Mouse (Mus musculus): ENCODE data around the gene Nup54.

DNA sequence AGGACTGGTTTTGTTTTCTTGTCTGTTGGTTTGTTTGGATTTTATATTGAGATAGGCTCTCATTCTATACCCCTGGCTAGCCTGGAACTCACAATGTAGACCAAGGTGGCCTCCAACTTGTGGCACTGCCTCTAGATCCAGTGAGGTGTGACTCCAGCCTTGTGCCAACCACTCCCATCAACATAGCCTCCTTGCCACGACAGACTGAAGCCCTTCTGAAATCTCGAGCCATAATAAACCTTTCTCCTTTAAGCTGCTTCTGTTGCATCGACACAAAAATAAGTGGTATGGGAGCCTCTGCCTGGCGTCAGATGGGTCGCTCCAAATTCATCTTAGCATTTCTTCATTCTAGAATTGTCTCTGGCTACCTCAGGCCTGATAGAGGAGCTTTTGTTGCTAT lies 11.7 kb upstream of the Nup54 start:
- no peak for TF ChIP-seq POLR2A (IDR thresholded peaks at IDR 0.05; ENCODE audit: insufficient read depth, low read depth, low read length)
- no peak for TF ChIP-seq CTCF (IDR thresholded peaks at IDR 0.05; ENCODE audit: insufficient read depth, low read depth, low read length)
